In genomic region chr11:103920665-103921064, GRCm38 (mm10) we compare ENCODE assay signal across 8 mouse cellular contexts. TPM values are rescaled to one million over a fixed set of nuclear protein-coding genes. Genes with fewer than 3 reads are reported as not detected.
DNase-seq lines count a peak whose midpoint lies in the region; ATAC-seq and TF ChIP-seq lines count a peak whose summit lies in the region.

No protein-coding gene starts in this region.

- no peaks in the 10 kb centered on the region for H3K4me1 ChIP-seq in heart, embryonic 10.5 days
- H3K4me1 ChIP-seq in CH12.LX (ENCODE audit: control insufficient read depth in 1 of 2, insufficient read depth in 2 of 2): peaks cover 2 to 14% of the 10 kb centered on the region in 2 experiments; a peak in 3 of 4 replicates
- H3K4me1 ChIP-seq in embryonic facial prominence, embryonic 14.5 days (ENCODE audit: control insufficient read depth, insufficient read depth, low read length): no peaks in the 10 kb centered on the region
- no peaks in the 10 kb centered on the region for H3K4me1 ChIP-seq in lung, embryonic 14.5 days (ENCODE audit: insufficient read depth)

- in situ Hi-C loops in CH12.LX (cut with MboI; ENCODE audit: low pct_ligation_motif_present, low pct_unique_long_range_greater_than_20kb, low sequenced_read_pairs): no loop called here

- peak; percentile 46 for DNase-seq in heart, adult 11 months
- no peak for DNase-seq in heart, embryonic 10.5 days (ENCODE audit: low spot score)
- peak; percentile 15 for DNase-seq in CH12.LX (ENCODE audit: extremely low read depth)
- peak; percentile 45 for DNase-seq in embryonic facial prominence, embryonic 14.5 days (ENCODE audit: low spot score)
- DNase-seq in lung, embryonic 14.5 days: peak; percentile 85
- DNase-seq in layer of hippocampus, postnatal 25 days (ENCODE audit: extremely low spot score in 1 of 2, low spot score in 1 of 2): no peak
- no peak for DNase-seq in right cerebral cortex, adult 18-20 months
- DNase-seq in right cerebral cortex, postnatal 25 days: no peak

- ATAC-seq in embryonic facial prominence, embryonic 14.5 days (ENCODE audit: low read depth): no peak
- no peak for ATAC-seq in lung, embryonic 14.5 days (ENCODE audit: insufficient read depth)

- H3K9ac ChIP-seq in CH12.LX (ENCODE audit: insufficient read depth, low read depth): no peak overlapping the region
- no peak overlapping the region for H3K9ac ChIP-seq in embryonic facial prominence, embryonic 14.5 days (ENCODE audit: low read depth, low read length)
- H3K9ac ChIP-seq in lung, embryonic 14.5 days: no peak overlapping the region

- TF ChIP-seq EP300 in CH12.LX (IDR thresholded peaks at IDR 0.05; ENCODE audit: low read length): no peak

- dilution Hi-C loops in CH12.LX (cut with MboI; ENCODE audit: extremely low pct_ligation_motif_present, extremely low pct_unique_long_range_greater_than_20kb, low sequenced_read_pairs): no loop called here

- no peak overlapping the region for H3K27ac ChIP-seq in heart, embryonic 10.5 days
- H3K27ac ChIP-seq in CH12.LX (ENCODE audit: insufficient read depth, low read depth): no peak overlapping the region
- no peak overlapping the region for H3K27ac ChIP-seq in embryonic facial prominence, embryonic 14.5 days (replicated peaks; ENCODE audit: low read depth, low read length)
- H3K27ac ChIP-seq in lung, embryonic 14.5 days (ENCODE audit: low read depth): no peak overlapping the region

- 70% methylated on average over 5 of the region's 5 CpGs for WGBS in heart, embryonic 10.5 days
- WGBS in embryonic facial prominence, embryonic 14.5 days: 66% methylated on average over 5 of the region's 5 CpGs
- WGBS in lung, embryonic 14.5 days: 60% methylated on average over 5 of the region's 5 CpGs

- TF ChIP-seq POLR2A in CH12.LX (IDR thresholded peaks at IDR 0.05; ENCODE audit: low read depth, low read length): no peak

- H3K4me2 ChIP-seq in CH12.LX (ENCODE audit: insufficient read depth, low read depth, poor library complexity, severe bottlenecking): no peak overlapping the region
- H3K4me2 ChIP-seq in embryonic facial prominence, embryonic 14.5 days (ENCODE audit: low read depth, low read length): no peak overlapping the region
- H3K4me2 ChIP-seq in lung, embryonic 14.5 days: no peak overlapping the region

- H3K4me3 ChIP-seq in heart, embryonic 10.5 days: no peak overlapping the region
- H3K4me3 ChIP-seq in CH12.LX (replicated peaks in 1 of 3; ENCODE audit: low read depth in 2 of 3, low read length in 2 of 3, poor library complexity in 1 of 3): no peak overlapping the region
- H3K4me3 ChIP-seq in embryonic facial prominence, embryonic 14.5 days (ENCODE audit: low read depth, low read length): no peak overlapping the region
- no peak overlapping the region for H3K4me3 ChIP-seq in lung, embryonic 14.5 days (ENCODE audit: low read depth, low read length)

- TF ChIP-seq CTCF in CH12.LX (conservative IDR thresholded peaks at IDR 0.05 in 1 of 2, IDR thresholded peaks at IDR 0.05 in 1 of 2; ENCODE audit: low read depth in 2 of 2, low read length in 2 of 2): no peak
- TF ChIP-seq CTCF in lung, embryonic 14.5 days (IDR thresholded peaks at IDR 0.05; ENCODE audit: low read depth): no peak

- peaks cover 22% of the 10 kb centered on the region for H3K36me3 ChIP-seq in heart, embryonic 10.5 days
- peaks cover 27 to 82% of the 10 kb centered on the region in 2 experiments for H3K36me3 ChIP-seq in CH12.LX (replicated peaks in 1 of 2; ENCODE audit: control insufficient read depth in 1 of 2, insufficient read depth in 1 of 2, low read length in 1 of 2)
- peaks cover 16% of the 10 kb centered on the region for H3K36me3 ChIP-seq in embryonic facial prominence, embryonic 14.5 days (ENCODE audit: control insufficient read depth, insufficient read depth, low read length)
- peaks cover 8% of the 10 kb centered on the region for H3K36me3 ChIP-seq in lung, embryonic 14.5 days (ENCODE audit: insufficient read depth)

- H3K9me3 ChIP-seq in heart, embryonic 10.5 days: no peaks in the 10 kb centered on the region
- no peaks in the 10 kb centered on the region for H3K9me3 ChIP-seq in CH12.LX (replicated peaks; ENCODE audit: low read length)
- no peaks in the 10 kb centered on the region for H3K9me3 ChIP-seq in embryonic facial prominence, embryonic 14.5 days (ENCODE audit: control insufficient read depth, low read length)
- H3K9me3 ChIP-seq in lung, embryonic 14.5 days (ENCODE audit: low read depth, low read length): no peaks in the 10 kb centered on the region

- no peak for TF ChIP-seq RAD21 in CH12.LX (IDR thresholded peaks at IDR 0.05; ENCODE audit: low read depth, low read length)

- H3K27me3 ChIP-seq in heart, embryonic 10.5 days (ENCODE audit: insufficient read depth, poor library complexity, severe bottlenecking): no peaks in the 10 kb centered on the region
- H3K27me3 ChIP-seq in CH12.LX (replicated peaks): no peaks in the 10 kb centered on the region
- H3K27me3 ChIP-seq in embryonic facial prominence, embryonic 14.5 days (replicated peaks; ENCODE audit: control insufficient read depth, insufficient read depth, low read length): no peaks in the 10 kb centered on the region
- no peaks in the 10 kb centered on the region for H3K27me3 ChIP-seq in lung, embryonic 14.5 days (ENCODE audit: insufficient read depth, low read length)

- no peaks in the 10 kb centered on the region for H3K79me2 ChIP-seq in CH12.LX (replicated peaks; ENCODE audit: control insufficient read depth, extremely low read depth, insufficient read depth, poor library complexity, severe bottlenecking)

TF ChIP-seq in CH12.LX, 34 proteins besides CTCF, POLR2A, EP300 and RAD21:
- TF ChIP-seq HCFC1 (IDR thresholded peaks at IDR 0.05; ENCODE audit: low read depth, low read length) (no peak), NELFE (IDR thresholded peaks at IDR 0.05; ENCODE audit: low read depth, low read length) (no peak), TBP (conservative IDR thresholded peaks at IDR 0.05; ENCODE audit: low read depth, low read length) (no peak), MXI1 (IDR thresholded peaks at IDR 0.05; ENCODE audit: low read depth, low read length) (peak; percentile 84), SIN3A (IDR thresholded peaks at IDR 0.05; ENCODE audit: low read length) (peak; percentile 97), MAX (IDR thresholded peaks at IDR 0.05; ENCODE audit: low read length) (no peak), ELF1 (IDR thresholded peaks at IDR 0.05; ENCODE audit: low read depth, low read length) (no peak)

RNA-seq across cellular contexts. Expression of gene Nsf, which starts 33.2 kb away (rescaled TPM):
- polyA plus RNA-seq in heart, embryonic 10.5 days (2016; fragmentation: Nextera tagmentation; extraction: Ambion mirVana): 43.4 and 46.3 TPM in 2 replicates
- total RNA-seq in CH12.LX (2012; rRNA removed) (46.9 and 50.9 TPM in 2 replicates), CH12.LX (2014; rRNA removed) (48.1 and 50.0 TPM in 2 replicates)
- 95.0 and 99.3 TPM in 2 replicates for polyA plus RNA-seq in CH12.LX (2012; ENCODE audit: insufficient read length, low read depth)
- 39.9 and 50.0 TPM in 2 replicates for polyA plus RNA-seq in embryonic facial prominence, embryonic 14.5 days (2014; fragmentation: Nextera tagmentation; extraction: Ambion mirVana)
- polyA plus RNA-seq in lung, embryonic 14.5 days (2014; fragmentation: Nextera tagmentation; extraction: Ambion mirVana): 44.3 and 50.1 TPM in 2 replicates
- 1,000 to 10,000 TPM; 1,164 to 1,245 TPM for total RNA-seq in layer of hippocampus, postnatal 25 days (2021)

RNA-seq across cellular contexts. Expression of gene Arf2, which starts 45.9 kb away (rescaled TPM):
- polyA plus RNA-seq in heart, embryonic 10.5 days (2016; fragmentation: Nextera tagmentation; extraction: Ambion mirVana): 51.8 and 53.9 TPM in 2 replicates
- total RNA-seq in CH12.LX (2012; rRNA removed): 13.3 and 16.8 TPM in 2 replicates
- 24.7 and 27.8 TPM in 2 replicates for total RNA-seq in CH12.LX (2014; rRNA removed)
- 14.9 and 25.2 TPM in 2 replicates for polyA plus RNA-seq in CH12.LX (2012; ENCODE audit: insufficient read length, low read depth)
- polyA plus RNA-seq in embryonic facial prominence, embryonic 14.5 days (2014; fragmentation: Nextera tagmentation; extraction: Ambion mirVana): 63.6 and 69.6 TPM in 2 replicates
- 66.5 and 70.4 TPM in 2 replicates for polyA plus RNA-seq in lung, embryonic 14.5 days (2014; fragmentation: Nextera tagmentation; extraction: Ambion mirVana)
- 10 to 100 TPM; 43.6 to 44.4 TPM for total RNA-seq in layer of hippocampus, postnatal 25 days (2021)

Comparison
In these comparisons a context has a peak if more than half of its experiments do, and no peak if none do; other contexts are left out.
1. DNase-seq: peak in heart, adult 11 months (single experiment), CH12.LX (single experiment), embryonic facial prominence, embryonic 14.5 days (single experiment) and lung, embryonic 14.5 days (single experiment); none in heart, embryonic 10.5 days (single experiment), layer of hippocampus, postnatal 25 days (0 of 2), right cerebral cortex, adult 18-20 months (single experiment) and right cerebral cortex, postnatal 25 days (single experiment).